Mouse (Mus musculus) ES-E14 (cell line): Measurements from ENCODE around the gene Ppm1n.

Source experiments
- CHD2 ChIP-seq: IDR thresholded peaks from 2 replicates; pipeline ENCODE4 v1.6.1; 2014; ENCODE audit warnings: mild to moderate bottlenecking, low read depth, low read length, inconsistent platforms
- MAFK ChIP-seq: IDR thresholded peaks from 2 replicates; pipeline ENCODE4 v1.6.1; 2014; ENCODE audit warnings: mild to moderate bottlenecking, low read depth, low read length, inconsistent platforms; ENCODE audit not compliant: insufficient read depth
- ZNF384 ChIP-seq: IDR thresholded peaks from 2 replicates; pipeline ENCODE4 v1.6.1; 2012; ENCODE audit warnings: low read depth, low read length, inconsistent platforms

- no peak for TF ChIP-seq CHD2
- TF ChIP-seq ZNF384, result no peak
- TF ChIP-seq MAFK, result no peak
These were observed 38.3 kb upstream of the Ppm1n start for GRCm38 (mm10) chr7:19318201-19318600.
